Mouse (Mus musculus): ENCODE data around the gene Fras1. TPM values are rescaled to one million over a fixed set of nuclear protein-coding genes. Genes with fewer than 3 reads are reported as not detected.
A peak's percentile ranks its signal among the peaks of the same experiment; 100 is the strongest.

The Fras1 gene
- polyA plus RNA-seq, 1 experiment from 2014 or later = 4.2 TPM

- H3K36me3 ChIP-seq (ENCODE audit: control insufficient read depth, insufficient read depth, low read length) = no peaks in the 10 kb centered on the region
- no peak overlapping the region for H3K4me2 ChIP-seq (ENCODE audit: low read length)
- WGBS = 92% methylated on average over 4 of the region's 4 CpGs
- no peak overlapping the region for H3K9ac ChIP-seq (ENCODE audit: low read depth, low read length)
- H3K9me3 ChIP-seq (replicated peaks; ENCODE audit: control insufficient read depth, low read length, poor library complexity, severe bottlenecking) = no peaks in the 10 kb centered on the region
- no peaks in the 10 kb centered on the region for H3K27me3 ChIP-seq (ENCODE audit: control insufficient read depth, insufficient read depth, low read depth, low read length)
- no peak overlapping the region for H3K27ac ChIP-seq (ENCODE audit: low read length)
- no peak for ATAC-seq
- H3K4me3 ChIP-seq (ENCODE audit: low read depth, low read length) = no peak overlapping the region
- H3K4me1 ChIP-seq (ENCODE audit: control insufficient read depth, insufficient read depth, low read length) = peaks cover 2% of the 10 kb centered on the region; the same call in 1 of the 2 replicates
Measured at GRCm38 (mm10) chr5:96391086-96391485, 17.3 kb downstream of the Fras1 start.

GRCm38 (mm10) chr5:96394947-96395346, 21.2 kb downstream of the Fras1 start:
- Histone ChIP-seq H3K9ac (ENCODE audit: low read depth, low read length) (no peak overlapping the region), H3K27me3 (ENCODE audit: control insufficient read depth, insufficient read depth, low read depth, low read length) (no peaks in the 10 kb centered on the region), H3K4me3 (ENCODE audit: low read depth, low read length) (no peak overlapping the region), H3K9me3 (replicated peaks; ENCODE audit: control insufficient read depth, low read length, poor library complexity, severe bottlenecking) (no peaks in the 10 kb centered on the region), H3K4me1 (ENCODE audit: control insufficient read depth, insufficient read depth, low read length) (no peaks in the 10 kb centered on the region), H3K36me3 (ENCODE audit: control insufficient read depth, insufficient read depth, low read length) (no peaks in the 10 kb centered on the region), H3K27ac (ENCODE audit: low read length) (no peak overlapping the region), H3K4me2 (ENCODE audit: low read length) (no peak overlapping the region)
- 95% methylated on average over 4 of the region's 4 CpGs for WGBS
- ATAC-seq = no peak

GRCm38 (mm10) chr5:96395786-96396650, 22.3 kb downstream of the Fras1 start:
- no peak overlapping the region for H3K4me2 ChIP-seq (ENCODE audit: low read length)
- ATAC-seq = no peak

DNA sequence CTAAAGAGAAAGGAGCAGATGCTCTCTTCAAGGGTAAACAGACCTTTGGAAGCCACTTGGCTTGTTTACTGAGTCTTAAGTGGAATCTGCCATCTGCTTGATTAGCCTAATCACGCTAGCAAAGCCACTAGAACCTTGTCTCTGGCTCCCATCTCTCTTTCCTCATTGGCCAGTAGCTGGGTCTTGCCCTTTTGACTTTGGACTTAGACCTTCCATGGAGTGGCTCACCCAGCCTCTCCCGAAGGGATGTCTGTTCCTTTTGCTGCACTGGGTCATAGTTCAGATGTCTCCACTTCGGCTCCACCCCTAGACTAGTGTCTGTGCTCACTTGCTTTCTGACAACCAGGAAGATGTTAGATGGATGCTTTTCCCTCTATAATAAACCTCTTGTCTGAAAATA, 28.8 kb downstream of the Fras1 start:
- no peak overlapping the region for H3K4me3 ChIP-seq (ENCODE audit: low read depth, low read length)
- no peak overlapping the region for H3K27ac ChIP-seq (ENCODE audit: low read length)
- no peaks in the 10 kb centered on the region for H3K36me3 ChIP-seq (ENCODE audit: control insufficient read depth, insufficient read depth, low read length)
- H3K27me3 ChIP-seq (ENCODE audit: control insufficient read depth, insufficient read depth, low read depth, low read length) = no peaks in the 10 kb centered on the region
- ATAC-seq = no peak
- no peaks in the 10 kb centered on the region; the same call in 1 of the 2 replicates for H3K9me3 ChIP-seq (replicated peaks; ENCODE audit: control insufficient read depth, low read length, poor library complexity, severe bottlenecking)
- peaks cover 8% of the 10 kb centered on the region; the same call in 1 of the 2 replicates for H3K4me1 ChIP-seq (ENCODE audit: control insufficient read depth, insufficient read depth, low read length)
- WGBS = 83% methylated on average over 3 of the region's 3 CpGs
- H3K9ac ChIP-seq (ENCODE audit: low read depth, low read length) = no peak overlapping the region
- no peak overlapping the region for H3K4me2 ChIP-seq (ENCODE audit: low read length)

More at GRCm38 (mm10) chr5:96395786-96396650, 22.3 kb downstream of the Fras1 start:
- Histone ChIP-seq H3K27ac (ENCODE audit: low read length) (no peak overlapping the region), H3K27me3 (ENCODE audit: control insufficient read depth, insufficient read depth, low read depth, low read length) (no peaks in the 10 kb centered on the region), H3K9me3 (replicated peaks; ENCODE audit: control insufficient read depth, low read length, poor library complexity, severe bottlenecking) (no peaks in the 10 kb centered on the region), H3K9ac (ENCODE audit: low read depth, low read length) (no peak overlapping the region), H3K4me3 (ENCODE audit: low read depth, low read length) (no peak overlapping the region), H3K36me3 (ENCODE audit: control insufficient read depth, insufficient read depth, low read length) (no peaks in the 10 kb centered on the region), H3K4me1 (ENCODE audit: control insufficient read depth, insufficient read depth, low read length) (no peaks in the 10 kb centered on the region)
- 41% methylated on average over 5 of the region's 5 CpGs for WGBS

- Histone ChIP-seq H3K27ac (ENCODE audit: low read length) (no peak overlapping the region), H3K4me3 (ENCODE audit: low read depth, low read length) (no peak overlapping the region), H3K4me1 (ENCODE audit: control insufficient read depth, insufficient read depth, low read length) (peaks cover 8% of the 10 kb centered on the region; the same call in 1 of the 2 replicates), H3K27me3 (ENCODE audit: control insufficient read depth, insufficient read depth, low read depth, low read length) (no peaks in the 10 kb centered on the region), H3K9ac (ENCODE audit: low read depth, low read length) (no peak overlapping the region), H3K36me3 (ENCODE audit: control insufficient read depth, insufficient read depth, low read length) (no peaks in the 10 kb centered on the region), H3K9me3 (replicated peaks; ENCODE audit: control insufficient read depth, low read length, poor library complexity, severe bottlenecking) (no peaks in the 10 kb centered on the region; the same call in 1 of the 2 replicates), H3K4me2 (ENCODE audit: low read length) (no peak overlapping the region)
- peak; percentile 54; the same call in 1 of the 2 replicates for ATAC-seq
- WGBS = 66% methylated on average over 8 of the region's 8 CpGs
Measured at GRCm38 (mm10) chr5:96405139-96405842, 31.5 kb downstream of the Fras1 start.

DNA sequence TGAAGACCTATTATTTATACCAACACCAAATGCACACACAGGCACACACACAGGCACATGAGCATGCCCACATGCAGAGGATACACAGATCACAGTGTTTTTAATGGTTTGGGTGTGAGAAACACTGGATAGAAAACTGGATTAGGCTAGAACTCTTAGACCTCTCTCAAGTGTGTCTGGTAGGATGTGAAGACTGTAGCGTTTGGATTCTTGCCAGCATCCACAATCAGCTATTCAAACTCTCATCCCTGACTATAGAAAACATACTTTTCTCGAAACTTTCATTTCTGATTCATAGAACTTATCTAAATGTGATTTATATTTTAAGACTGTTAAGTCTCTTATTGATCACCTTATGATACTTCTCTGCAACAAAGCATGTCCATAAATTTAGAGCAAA, 34.5 kb downstream of the Fras1 start:
- 82% methylated on average over 2 of the region's 2 CpGs for WGBS
- H3K4me3 ChIP-seq (ENCODE audit: low read depth, low read length) = no peak overlapping the region
- H3K27ac ChIP-seq (ENCODE audit: low read length) = no peak overlapping the region
- H3K9ac ChIP-seq (ENCODE audit: low read depth, low read length) = no peak overlapping the region
- no peaks in the 10 kb centered on the region for H3K27me3 ChIP-seq (ENCODE audit: control insufficient read depth, insufficient read depth, low read depth, low read length)
- H3K36me3 ChIP-seq (ENCODE audit: control insufficient read depth, insufficient read depth, low read length) = no peaks in the 10 kb centered on the region
- no peak overlapping the region for H3K4me2 ChIP-seq (ENCODE audit: low read length)
- H3K9me3 ChIP-seq (replicated peaks; ENCODE audit: control insufficient read depth, low read length, poor library complexity, severe bottlenecking) = no peaks in the 10 kb centered on the region
- ATAC-seq = no peak
- peaks cover 8% of the 10 kb centered on the region; the same call in 1 of the 2 replicates for H3K4me1 ChIP-seq (ENCODE audit: control insufficient read depth, insufficient read depth, low read length)

DNA sequence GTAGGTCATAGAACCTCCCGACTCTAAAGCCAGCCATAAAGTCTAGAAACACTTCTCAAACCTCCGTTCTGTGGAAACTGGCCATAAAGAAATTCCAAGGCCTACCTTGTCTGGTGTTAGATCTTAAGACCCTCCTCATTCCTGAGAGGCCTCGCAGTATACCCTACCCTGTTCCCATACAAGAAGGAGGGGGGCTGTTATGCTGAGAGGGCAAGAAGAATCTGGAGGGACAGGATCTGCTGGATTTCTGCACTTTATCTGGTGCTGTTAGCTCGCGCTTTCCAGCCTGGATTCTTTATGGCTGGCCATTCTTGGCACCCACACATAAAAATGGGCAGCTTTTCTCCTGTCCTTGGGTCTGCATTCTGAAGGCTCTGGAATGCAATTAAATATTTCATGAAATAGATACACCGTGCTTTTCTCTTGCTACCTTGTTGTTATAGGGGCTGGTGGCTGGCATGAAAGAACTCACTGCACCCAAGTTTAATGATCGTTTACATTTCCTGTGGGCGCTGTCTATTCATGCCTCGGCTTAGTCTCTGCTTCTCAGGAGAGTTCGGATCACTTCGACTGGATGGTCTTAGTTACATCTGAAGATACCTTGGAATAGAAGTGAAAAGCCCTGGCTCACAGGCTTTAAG, 39.1 kb downstream of the Fras1 start:
- Histone ChIP-seq H3K4me2 (ENCODE audit: low read length) (no peak overlapping the region), H3K4me1 (ENCODE audit: control insufficient read depth, insufficient read depth, low read length) (no peaks in the 10 kb centered on the region), H3K9me3 (replicated peaks; ENCODE audit: control insufficient read depth, low read length, poor library complexity, severe bottlenecking) (no peaks in the 10 kb centered on the region), H3K27me3 (ENCODE audit: control insufficient read depth, insufficient read depth, low read depth, low read length) (no peaks in the 10 kb centered on the region), H3K9ac (ENCODE audit: low read depth, low read length) (no peak overlapping the region), H3K36me3 (ENCODE audit: control insufficient read depth, insufficient read depth, low read length) (no peaks in the 10 kb centered on the region), H3K4me3 (ENCODE audit: low read depth, low read length) (no peak overlapping the region), H3K27ac (ENCODE audit: low read length) (no peak overlapping the region)
- no peak for ATAC-seq
- 81% methylated on average over 11 of the region's 11 CpGs for WGBS

- Histone ChIP-seq H3K4me3 (ENCODE audit: low read depth, low read length) (no peak overlapping the region), H3K9me3 (replicated peaks; ENCODE audit: control insufficient read depth, low read length, poor library complexity, severe bottlenecking) (no peaks in the 10 kb centered on the region), H3K4me2 (ENCODE audit: low read length) (no peak overlapping the region), H3K27me3 (ENCODE audit: control insufficient read depth, insufficient read depth, low read depth, low read length) (no peaks in the 10 kb centered on the region), H3K27ac (ENCODE audit: low read length) (no peak overlapping the region), H3K36me3 (ENCODE audit: control insufficient read depth, insufficient read depth, low read length) (no peaks in the 10 kb centered on the region), H3K9ac (ENCODE audit: low read depth, low read length) (no peak overlapping the region), H3K4me1 (ENCODE audit: control insufficient read depth, insufficient read depth, low read length) (no peaks in the 10 kb centered on the region)
- WGBS = 74% methylated on average over 4 of the region's 4 CpGs
- ATAC-seq = no peak
Measured at GRCm38 (mm10) chr5:96417121-96417520, 43.4 kb downstream of the Fras1 start.
